Mouse (Mus musculus): ENCODE measurements around the gene Tbcd.

- TF ChIP-seq EP300 (IDR thresholded peaks at IDR 0.05; ENCODE audit: insufficient read depth, low read depth, low read length) (no peak), POLR2A (IDR thresholded peaks at IDR 0.05; ENCODE audit: insufficient read depth, low read depth, low read length) (no peak), CTCF (IDR thresholded peaks at IDR 0.05) (no peak)
Measured at GRCm38 (mm10) chr11:121629529-121629928, 177.8 kb downstream of the Tbcd start.

All from heart, adult 2 months (tissue).